Mouse (Mus musculus): ENCODE data around the gene Ep400. TPM values are rescaled to one million over a fixed set of nuclear protein-coding genes. Genes with fewer than 3 reads are reported as not detected.

Ep400 gene
- total RNA-seq (2021): 10 to 100 TPM; 21.4 TPM
- long read RNA-seq, experiment 1, partial matches to known transcripts: 0 of 3 reads
- long read RNA-seq, experiment 1, other reads (novel, unspliced or antisense): 3 of 3 reads
- long read RNA-seq, experiment 2, partial matches to known transcripts: 0 of 2 reads
- long read RNA-seq, experiment 2, other reads (novel, unspliced or antisense): 2 of 2 reads

DNA sequence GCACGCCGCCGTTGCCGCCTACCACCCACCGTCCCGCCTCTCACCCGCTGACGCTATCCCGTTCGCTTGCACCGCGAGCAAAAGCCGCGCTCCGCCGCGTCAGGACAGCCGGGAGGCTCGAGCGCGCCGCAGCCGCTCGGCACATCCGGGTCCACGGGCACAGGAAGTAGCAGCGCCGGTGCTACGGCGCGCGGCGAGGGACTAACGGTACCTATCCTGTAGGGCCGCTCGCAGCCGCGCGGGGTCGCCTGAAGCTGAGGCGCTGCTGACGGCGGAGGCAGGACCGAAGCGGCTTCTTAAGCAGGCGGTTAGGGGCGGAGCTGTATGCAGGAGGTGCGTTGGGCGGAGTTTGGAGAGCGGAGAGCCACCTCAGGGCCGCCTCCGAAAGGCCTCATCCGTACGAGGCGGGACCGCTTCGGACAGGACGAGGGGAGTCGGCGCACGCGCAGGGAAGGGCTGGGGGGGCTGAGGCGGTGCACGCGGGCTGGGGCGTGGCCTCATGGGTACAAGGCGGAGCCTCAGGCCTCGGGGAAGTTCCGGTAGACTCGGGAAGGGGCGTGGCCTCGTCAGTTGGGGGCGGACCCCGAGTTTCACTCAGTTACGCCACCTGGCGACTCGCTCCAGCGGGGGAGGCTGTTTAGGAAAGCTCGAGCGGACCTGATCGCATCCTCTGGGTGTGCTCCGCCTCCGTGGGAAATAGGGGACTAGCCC is at the start of gene Ep400:
Ep400 (minus strand) TSS at position 270 of the 711 bp plus-strand sequence.
- intact Hi-C loops (cut with DNase I): loop anchor here (5.0 kb wide), 1 partner anchor 37 kb away; no protein-coding TSS in a partner anchor
- DNase-seq: peak; percentile 100

DNA sequence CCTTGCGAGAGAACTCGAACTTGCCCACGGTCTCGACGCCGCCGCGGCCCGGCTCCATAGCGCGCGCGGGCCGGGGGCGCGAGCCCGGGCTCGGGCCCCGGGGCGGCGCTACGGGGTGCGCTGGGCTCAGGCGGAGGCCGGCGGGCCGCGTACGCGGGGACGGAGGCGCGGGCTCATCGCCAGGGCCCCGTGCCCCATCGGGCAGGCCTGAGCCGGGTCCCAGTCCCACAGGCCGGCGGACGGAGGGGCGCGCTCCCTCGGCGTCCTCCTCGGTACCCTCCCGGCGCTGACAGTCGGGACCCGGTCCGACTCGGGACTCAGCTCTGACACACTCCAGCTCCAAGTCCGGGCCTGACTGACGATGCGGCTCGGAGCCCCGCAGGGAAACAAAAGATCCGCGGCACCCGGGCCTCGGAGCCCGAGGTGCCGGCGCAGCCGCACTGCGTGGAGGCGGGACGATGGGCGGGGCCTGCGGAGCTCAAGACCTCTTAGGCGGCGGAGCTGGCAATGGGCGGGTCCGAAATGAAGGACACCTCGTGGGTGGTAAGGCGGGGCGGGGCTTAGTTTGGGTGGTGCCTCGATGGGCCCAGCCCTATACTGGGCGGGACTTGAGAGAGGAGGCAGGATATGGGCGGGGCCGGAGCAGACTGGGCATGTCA is 39.3 kb upstream of the Ep400 start, which contains the start of gene Ulk1:
Ulk1 (minus strand) TSS at position 431 of the 659 bp plus-strand sequence.
- intact Hi-C loops (cut with DNase I): loop anchor here (5.0 kb wide), 1 partner anchor 37 kb away; the partner anchor contains the start of gene Ep400
- peak; percentile 99 to 100 for DNase-seq

DNA sequence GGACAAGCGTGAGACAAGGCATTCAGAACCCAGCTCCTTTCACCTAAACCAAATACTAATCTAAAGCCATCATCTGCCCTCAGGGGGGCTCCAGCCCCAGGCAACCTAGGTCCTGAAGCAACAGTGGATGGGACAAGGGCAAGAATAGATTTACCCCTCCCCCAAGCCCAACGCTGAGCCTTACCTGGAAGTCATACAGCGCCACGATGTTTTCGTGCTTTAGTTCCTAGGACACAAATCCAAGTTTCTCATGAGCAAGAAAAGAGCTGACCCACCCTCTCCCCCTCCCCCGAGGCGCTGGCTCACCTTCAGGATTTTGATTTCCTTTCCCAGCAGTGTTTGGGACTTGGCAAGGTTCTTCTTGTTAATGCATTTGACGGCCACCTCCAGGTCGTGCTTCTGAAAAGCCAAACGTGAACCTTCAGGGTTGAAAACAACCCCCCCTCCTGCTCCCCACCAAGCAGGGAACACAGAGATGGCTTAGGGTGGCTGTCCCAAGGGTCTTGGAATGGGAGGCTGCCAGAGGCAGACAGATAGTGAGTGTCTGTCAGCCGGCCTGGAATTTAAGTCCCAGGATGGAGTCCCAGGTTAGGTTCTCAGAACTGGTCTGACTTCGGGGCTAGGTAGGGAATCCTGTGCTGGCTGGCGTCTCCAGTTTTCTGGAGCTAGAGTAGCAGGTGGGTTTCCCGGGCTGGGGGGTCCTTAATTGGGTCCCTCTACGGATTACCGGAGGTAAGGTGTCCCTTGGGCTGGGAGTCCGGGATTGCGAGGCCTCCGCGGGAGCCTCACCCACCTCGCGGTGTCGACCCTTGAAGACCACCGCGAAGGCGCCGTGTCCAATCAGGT is 38.5 kb upstream of the Ep400 start:
- peak in 1 of 2 experiments; percentile 49 for DNase-seq
- intact Hi-C loops (cut with DNase I): loop anchor here (5.0 kb wide), 1 partner anchor 37 kb away; the partner anchor contains the start of gene Ep400

DNA sequence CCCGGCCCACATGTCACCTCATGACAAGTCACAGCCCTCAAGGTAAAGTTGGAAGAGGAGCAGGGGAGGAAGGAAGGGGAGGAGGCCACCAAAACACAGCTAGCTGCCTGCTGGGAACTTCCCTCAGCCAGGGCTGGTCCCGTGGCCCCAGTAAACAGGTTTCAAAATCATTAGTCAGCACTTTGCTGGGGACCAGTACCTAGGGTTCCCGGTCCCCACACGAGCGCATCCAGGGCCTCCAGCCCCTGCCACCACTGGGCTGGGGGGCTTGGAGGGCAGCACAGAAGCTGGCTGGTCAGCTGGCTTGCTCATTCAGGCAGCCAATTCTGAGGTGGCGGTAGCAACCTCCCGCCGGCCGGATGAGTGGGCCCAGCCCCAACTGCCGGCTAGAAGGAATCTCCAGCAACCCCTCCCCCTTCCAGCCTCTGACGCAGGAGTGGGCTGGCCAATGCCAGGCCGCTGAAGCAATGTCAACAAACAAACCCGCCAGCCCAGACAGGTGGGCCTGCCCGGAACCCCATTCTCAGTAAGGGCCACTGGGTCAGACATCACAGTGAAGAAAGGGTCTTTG is 37.6 kb upstream of the Ep400 start:
- intact Hi-C loops (cut with DNase I): loop anchor here (5.0 kb wide), 1 partner anchor 36 kb away; the partner anchor contains the start of gene Ep400
- peak; percentile 83 to 87 for DNase-seq

DNA sequence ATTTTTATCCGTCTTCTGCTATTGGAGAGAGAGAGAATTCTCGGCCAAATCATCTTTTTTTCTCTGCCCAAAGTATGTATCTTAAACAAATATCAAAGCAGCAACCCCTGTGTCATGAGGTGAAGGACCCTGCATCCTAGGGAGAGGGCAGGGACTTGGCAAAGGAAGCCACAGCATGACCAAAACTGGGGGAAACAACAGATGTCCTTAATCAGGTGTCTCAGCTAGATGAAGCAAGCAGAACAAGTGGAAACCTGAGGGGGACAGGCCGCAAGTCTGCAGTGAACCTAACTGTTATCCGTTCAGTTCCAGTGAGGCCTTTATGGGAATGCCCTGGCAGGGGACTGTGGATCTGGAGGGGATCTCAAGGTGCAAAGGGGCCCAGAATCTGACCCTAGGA is 36.9 kb upstream of the Ep400 start:
- intact Hi-C loops (cut with DNase I): loop anchor here (5.0 kb wide), 1 partner anchor 35 kb away; the partner anchor contains the start of gene Ep400
- DNase-seq: no peak

DNA sequence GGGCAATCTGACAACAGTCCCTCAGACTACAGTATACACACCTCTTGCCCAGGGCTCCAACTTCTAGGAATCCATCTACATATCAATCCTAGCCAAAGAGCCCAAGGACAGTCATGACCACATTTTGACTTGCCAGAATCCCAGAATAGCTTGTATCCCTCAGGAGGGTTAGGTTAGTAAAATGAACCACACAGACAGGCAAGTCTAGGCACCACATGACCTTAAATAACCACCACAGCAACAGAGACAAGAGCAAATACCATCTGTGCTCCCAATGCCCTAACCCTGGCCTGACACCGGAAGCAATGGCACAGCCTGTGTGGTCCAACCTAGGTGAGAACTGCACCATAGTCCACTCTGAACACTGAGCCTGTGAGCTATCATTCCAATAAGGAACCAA is 36.2 kb upstream of the Ep400 start:
- intact Hi-C loops (cut with DNase I): loop anchor here (5.0 kb wide), 1 partner anchor 34 kb away; the partner anchor contains the start of gene Ep400
- DNase-seq: no peak

DNA sequence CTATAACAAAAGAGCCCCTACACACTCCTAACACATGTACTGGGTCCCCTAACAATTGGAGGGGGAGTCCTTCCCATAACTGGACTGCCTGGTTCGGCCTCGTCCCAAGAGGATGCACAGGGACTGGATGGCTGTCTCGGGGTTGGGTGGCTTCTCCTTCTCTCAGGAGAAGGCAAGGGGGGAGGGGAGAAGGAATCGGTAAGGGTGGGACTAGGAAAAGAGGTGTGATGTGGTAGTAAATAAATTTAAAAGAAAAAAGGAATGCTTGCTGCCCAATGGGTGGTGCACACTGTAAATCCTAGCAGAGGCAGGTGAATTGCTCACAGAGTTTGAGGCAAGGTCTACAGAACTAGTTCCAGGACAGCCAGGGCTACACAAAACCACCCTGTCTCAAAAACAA is 35.6 kb upstream of the Ep400 start:
- no peak for DNase-seq
- intact Hi-C loops (cut with DNase I): loop anchor here (5.0 kb wide), 1 partner anchor 34 kb away; the partner anchor contains the start of gene Ep400

DNA sequence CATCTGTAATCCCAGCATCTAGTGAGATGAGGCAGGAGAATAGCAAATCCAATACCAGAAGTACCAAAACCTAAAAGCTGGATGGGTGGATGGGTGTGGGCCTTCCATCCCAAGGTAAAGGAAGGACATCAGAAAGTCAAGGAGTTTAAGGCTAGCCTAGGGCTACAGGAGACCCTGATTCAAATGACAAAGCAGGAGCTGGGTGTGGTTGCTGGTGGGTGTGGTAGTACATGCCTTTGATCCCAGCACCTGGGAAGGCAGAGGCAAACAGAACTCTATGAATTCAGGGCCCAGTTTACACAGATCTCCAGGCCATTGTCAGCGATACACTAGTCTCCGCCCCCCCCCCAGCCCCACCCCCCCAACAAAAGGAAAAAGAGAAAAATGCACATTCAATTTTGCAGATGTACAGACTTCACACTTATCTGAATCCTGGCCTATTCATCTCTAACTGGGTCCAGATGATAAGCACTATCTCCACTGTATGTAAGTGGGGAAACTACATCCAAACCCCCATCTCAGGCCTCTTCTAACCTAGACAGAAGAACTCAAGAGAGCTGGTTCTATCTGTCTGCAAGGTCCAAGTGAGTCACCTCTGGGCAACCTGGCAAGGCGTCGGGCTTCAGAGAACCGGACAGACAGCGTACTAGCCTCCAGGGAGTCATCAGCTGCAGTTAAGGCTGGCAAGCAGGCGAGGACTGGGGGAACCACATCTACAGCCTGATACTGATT is 33.7 kb upstream of the Ep400 start:
- intact Hi-C loops (cut with DNase I): no loop called here
- no peak for DNase-seq

DNA sequence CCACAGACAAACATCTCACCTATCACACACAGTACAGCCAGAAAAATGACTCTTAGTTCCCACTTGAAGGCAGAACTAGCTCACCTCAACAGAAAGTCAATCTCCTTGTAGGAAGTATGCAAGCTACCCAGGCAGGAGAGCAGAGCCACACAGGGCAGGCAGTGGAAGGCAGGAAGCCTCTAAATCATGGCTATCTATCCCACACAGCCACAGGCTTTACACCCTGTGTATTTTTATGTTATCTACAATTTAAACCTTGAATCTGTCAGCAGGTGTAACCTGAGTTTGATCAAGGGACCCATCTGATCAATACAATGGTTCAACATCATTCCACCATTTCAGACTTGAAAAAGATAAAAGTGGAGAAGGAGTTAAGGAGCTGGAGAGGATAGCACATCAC is 32.3 kb upstream of the Ep400 start:
- intact Hi-C loops (cut with DNase I): no loop called here
- DNase-seq: no peak

DNA sequence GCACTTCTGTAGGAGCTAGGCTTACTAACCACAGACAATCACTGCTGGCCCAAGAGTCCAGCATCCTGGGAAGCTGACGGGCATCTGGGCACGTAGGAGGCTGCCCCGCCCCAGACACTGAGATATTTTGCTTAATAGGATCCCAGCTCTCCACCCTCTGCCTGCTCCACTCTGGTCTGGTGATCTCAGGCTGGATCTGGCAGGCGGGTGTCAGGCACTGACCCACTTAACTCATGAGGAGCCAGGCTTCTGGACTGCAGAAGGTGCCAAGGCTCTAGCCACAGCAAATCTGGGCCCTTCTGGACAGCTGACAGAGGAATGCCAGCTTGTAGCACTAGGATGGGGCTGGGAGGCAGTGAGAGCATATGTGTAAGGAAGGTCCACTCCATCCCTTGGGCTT is 31.7 kb upstream of the Ep400 start:
- intact Hi-C loops (cut with DNase I): no loop called here
- DNase-seq: no peak

DNA sequence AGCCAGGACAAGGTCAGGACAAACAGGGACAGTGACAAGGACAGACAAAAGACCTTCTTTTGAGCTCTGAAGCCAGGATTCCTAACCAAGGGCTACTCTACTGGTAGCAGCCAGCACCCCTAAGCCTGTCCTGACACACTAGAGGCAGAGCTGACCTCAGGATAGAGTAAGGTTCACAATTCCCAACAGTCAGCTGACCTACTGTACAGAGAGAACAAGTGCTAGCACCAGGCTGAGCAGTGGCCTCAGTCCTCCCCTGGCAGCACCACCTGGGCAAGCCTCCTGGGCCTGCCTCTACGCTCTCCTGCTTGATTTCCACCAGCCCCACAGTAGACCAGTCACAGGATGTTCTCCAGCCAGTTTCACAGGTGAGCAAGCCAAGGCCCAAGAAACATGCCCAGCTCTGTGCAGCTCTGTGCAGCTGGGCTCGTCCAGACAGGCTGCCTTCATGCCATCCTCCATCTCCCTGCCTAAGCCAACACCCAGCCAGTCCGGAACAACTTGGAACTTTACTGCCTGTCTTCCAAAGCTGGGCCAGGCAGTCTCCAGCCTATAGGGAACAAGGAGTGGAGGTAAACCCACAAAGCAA is 30.6 kb upstream of the Ep400 start:
- intact Hi-C loops (cut with DNase I): no loop called here

DNA sequence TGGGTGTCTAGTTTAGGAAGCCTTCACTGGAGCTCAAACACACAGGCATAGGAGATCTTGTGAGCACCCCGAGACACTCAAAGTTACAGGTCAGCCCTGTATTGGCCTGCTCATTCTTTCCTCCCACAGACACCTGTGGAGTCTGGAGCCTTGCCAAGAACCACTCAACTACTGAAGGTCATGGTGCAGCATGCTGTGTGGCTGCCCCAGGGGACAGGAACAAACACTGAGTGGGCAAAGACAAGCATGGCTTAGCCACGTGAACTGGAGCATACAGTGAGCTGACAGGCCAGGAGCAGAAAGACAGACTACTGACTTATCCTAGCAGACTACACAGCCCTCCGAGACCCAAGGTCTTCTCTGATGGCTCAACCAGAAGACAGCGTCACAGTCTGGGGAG is 27.2 kb upstream of the Ep400 start:
- no peak for DNase-seq
- intact Hi-C loops (cut with DNase I): no loop called here

More for the DNA sequence above, 30.6 kb upstream of the Ep400 start:
- DNase-seq: no peak

DNA sequence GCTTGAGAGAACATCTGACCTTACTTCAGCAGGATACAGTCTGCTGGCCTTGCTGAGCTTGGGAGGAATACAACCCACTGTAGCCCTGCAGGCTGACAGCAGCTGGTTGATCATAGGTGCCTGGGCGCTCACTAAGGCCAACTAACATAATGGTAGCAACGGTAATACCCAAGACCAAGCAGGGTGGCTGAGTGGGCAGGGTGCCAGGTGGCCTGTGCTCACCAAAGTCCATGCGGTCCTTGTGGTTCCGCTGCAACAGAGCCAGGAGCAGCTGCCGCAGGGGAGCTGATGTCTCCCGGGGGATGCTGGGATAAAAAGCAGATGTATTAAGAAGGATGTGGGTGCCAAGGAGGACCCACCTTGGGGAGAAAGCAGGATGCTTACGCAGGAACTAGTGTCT is 23.8 kb upstream of the Ep400 start:
- intact Hi-C loops (cut with DNase I): no loop called here
- no peak for DNase-seq

DNA sequence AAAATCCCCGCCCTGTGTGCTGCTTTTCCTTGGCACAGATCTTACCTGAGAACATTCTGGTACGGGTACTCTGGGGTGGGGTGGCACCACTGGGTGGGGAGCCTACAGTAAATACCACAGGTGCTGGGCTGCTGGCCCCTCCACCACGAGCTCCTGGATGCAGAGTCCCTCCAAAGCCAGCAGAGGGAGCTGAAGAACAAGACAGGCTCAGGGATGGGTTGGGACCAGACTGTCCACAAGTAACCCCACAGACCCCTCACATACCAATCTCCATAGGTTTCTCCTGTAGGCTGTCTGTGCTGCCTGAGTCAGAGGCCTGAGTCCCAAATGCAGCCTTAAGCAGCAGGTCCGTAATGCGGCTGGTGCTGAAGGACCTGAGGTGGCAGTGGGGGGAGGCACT is 18.2 kb upstream of the Ep400 start:
- no peak for DNase-seq
- intact Hi-C loops (cut with DNase I): loop anchor here (5.0 kb wide), 3 partner anchors 49 to 424 kb away; partner anchors contain the start of genes Chek2 and Hscb

DNA sequence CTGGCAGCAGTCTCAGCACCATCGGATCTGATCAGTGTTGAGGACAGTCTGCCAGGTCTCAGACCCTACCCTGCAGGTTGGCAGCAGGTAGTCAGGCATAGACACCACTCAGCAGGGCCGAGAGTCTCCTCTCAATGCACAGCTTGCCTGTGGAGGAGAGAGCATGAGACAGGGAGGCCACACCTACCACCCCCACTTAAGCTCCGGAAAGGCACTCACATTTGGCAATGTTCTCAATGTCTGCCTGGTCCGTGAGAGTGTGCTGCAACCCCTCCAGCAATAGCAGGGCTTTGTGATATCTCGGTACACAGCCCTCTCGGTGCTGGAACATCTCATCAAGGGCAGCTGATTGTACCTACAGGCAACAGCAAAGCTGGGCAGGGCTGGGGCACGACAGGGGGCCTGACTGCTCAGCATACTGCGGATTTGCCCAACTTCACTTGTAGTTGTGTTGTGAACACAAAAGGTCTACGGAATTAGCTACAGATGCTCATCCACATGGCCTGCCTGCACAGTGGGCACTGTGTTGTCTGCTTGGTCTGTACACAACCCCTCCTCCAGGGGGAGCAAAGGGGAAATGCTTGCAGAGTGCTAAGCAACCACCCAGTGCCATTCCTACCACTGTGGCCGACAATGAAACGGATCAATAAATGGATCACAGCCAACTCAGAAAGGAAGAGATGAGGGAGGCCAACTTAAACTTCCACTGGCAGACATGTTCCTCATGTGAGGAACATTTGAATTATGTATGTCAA is 15.7 kb upstream of the Ep400 start:
- intact Hi-C loops (cut with DNase I): loop anchor here (2.0 to 5.0 kb wide), 4 partner anchors 51 to 481 kb away; partner anchors contain the start of genes Chek2 and Hscb
- no peak for DNase-seq

DNA sequence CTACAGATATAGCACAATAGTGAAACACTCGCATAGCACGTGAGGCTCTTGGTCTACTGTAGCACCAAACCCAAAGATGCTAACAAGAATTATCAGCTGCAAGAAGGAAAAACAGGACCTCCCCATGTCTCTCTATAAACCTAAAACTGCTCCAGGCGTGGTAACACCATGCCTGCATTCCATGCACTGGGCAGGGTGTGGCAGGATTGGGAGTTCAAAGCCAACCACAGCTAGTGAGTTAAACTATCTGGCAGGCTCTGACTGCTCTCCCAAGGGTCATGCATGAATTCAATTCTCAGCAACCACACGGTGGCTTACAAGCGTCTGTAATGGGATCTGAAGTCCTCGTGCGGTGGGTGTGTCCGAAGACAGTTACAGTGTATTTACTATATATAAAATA is 12.6 kb upstream of the Ep400 start:
- no peak for DNase-seq
- intact Hi-C loops (cut with DNase I): no loop called here

DNA sequence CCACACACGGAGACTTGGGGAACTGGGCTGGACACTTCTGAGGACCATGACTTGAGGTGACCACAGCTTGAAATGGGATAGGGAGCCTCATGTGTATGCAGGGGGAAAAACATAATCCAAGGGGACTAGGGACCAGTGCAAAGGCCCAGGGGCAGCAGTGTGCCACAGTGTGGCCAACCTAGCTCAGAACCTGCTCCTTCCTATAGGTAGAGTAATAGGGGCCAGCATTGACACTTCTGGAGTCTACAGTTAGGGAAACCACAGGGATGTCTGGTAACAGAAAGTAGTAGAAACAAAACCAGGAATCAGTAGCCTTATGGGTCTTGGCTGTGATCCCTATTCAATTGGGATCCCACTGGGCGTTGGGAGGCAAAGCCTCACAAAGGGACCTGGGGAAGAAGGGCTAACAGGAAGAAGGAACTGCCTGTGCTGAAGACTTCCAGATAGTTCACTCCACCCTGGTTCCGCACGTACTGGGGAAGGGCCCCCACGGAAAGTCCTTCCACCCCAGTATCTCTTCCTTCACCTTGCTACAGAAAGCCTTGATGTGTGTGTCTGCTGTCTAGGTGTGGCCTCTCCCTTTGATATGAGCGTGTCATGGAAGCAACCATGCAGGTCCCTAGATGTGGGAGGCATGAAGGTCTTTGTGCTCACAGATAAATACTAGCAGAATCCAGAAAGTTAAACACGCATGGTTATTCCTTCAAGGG is 11.2 kb upstream of the Ep400 start:
- intact Hi-C loops (cut with DNase I): no loop called here
- no peak for DNase-seq
